ENCODE assay signal across 17 mouse cellular contexts in genomic region chr13:48948951-48949350, GRCm38 (mm10).
"Had no signal": no experiment of that assay in that cellular context is flagged by ENCODE, and none has a peak within 500 bp of the region (broad histone marks: within the 10 kb centered on the region; RNA-seq: fewer than 3 reads in every experiment).

No protein-coding gene starts in this region.

- H3K27me3 ChIP-seq: lung, embryonic 15.5 days; megakaryocyte, embryonic 14.5 days; midbrain, embryonic 13.5 days; midbrain, embryonic 15.5 days; neural tube, embryonic 12.5 days; stomach, embryonic 15.5 days had no signal

- H3K4me2 ChIP-seq: lung, embryonic 15.5 days; midbrain, embryonic 11.5 days; midbrain, embryonic 13.5 days; midbrain, embryonic 15.5 days; neural tube, embryonic 12.5 days; stomach, embryonic 15.5 days had no signal

- H3K4me3 ChIP-seq: lung, embryonic 15.5 days; megakaryocyte, embryonic 14.5 days; midbrain, embryonic 13.5 days; midbrain, embryonic 15.5 days; neural tube, embryonic 12.5 days; stomach, embryonic 15.5 days had no signal

- H3K9ac ChIP-seq: liver, postnatal 0 days; lung, embryonic 15.5 days; midbrain, embryonic 13.5 days; midbrain, embryonic 15.5 days; neural tube, embryonic 12.5 days; stomach, embryonic 15.5 days had no signal

- H3K27ac ChIP-seq: lung, embryonic 15.5 days; macrophage; midbrain, embryonic 13.5 days; midbrain, embryonic 15.5 days; neural tube, embryonic 12.5 days; stomach, embryonic 15.5 days; stomach, postnatal 0 days had no signal

- DNase-seq: liver, postnatal 0 days; lung, adult 2 months; lung, postnatal 14 days; lung, postnatal 36 days; thymus, adult 2 months; thymus, postnatal 25 days; thymus, postnatal 4 days had no signal

- H3K4me1 ChIP-seq: lung, embryonic 15.5 days had no signal

- ATAC-seq: liver, postnatal 0 days; lung, postnatal 0 days; midbrain, embryonic 13.5 days; midbrain, embryonic 15.5 days had no signal

- H3K9me3 ChIP-seq: lung, embryonic 15.5 days; megakaryocyte, embryonic 14.5 days; midbrain, embryonic 13.5 days; midbrain, embryonic 15.5 days; neural tube, embryonic 12.5 days; stomach, embryonic 15.5 days had no signal
